Mouse (Mus musculus) embryo, embryonic 11 days (tissue): ENCODE results near the gene Fzr1.

Experiments
- DNase-seq: peaks from one replicate; pipeline ENCODE4 v3.0.0-alpha.2; 2015

Gene Fzr1

GRCm38 (mm10) chr10:81401205-81401520, 22.8 kb upstream of the Fzr1 start:
- DNase-seq, result peak; percentile 63

- DNase-seq, result no peak
Observed at GRCm38 (mm10) chr10:81400371-81401204, 22.3 kb upstream of the Fzr1 start.

- no peak for DNase-seq
Observed at GRCm38 (mm10) chr10:81399798-81400308, 21.5 kb upstream of the Fzr1 start.

- no peak for DNase-seq
Observed at GRCm38 (mm10) chr10:81399296-81399695, 21.0 kb upstream of the Fzr1 start.

GRCm38 (mm10) chr10:81396749-81397148, 18.4 kb upstream of the Fzr1 start:
- DNase-seq, result no peak

GRCm38 (mm10) chr10:81395865-81396264, 17.5 kb upstream of the Fzr1 start:
- DNase-seq, result no peak

- DNase-seq, result peak; percentile 79
Observed at GRCm38 (mm10) chr10:81395127-81395526, 16.8 kb upstream of the Fzr1 start.

- DNase-seq, result no peak
Observed at GRCm38 (mm10) chr10:81393456-81394063, 15.2 kb upstream of the Fzr1 start.

GRCm38 (mm10) chr10:81392781-81393185, 14.5 kb upstream of the Fzr1 start, which contains the start of gene Smim24:
Gene Smim24, plus strand, starts transcription at chr10:81393051.
- DNase-seq, result no peak

- no peak for DNase-seq
Observed at GRCm38 (mm10) chr10:81392270-81392669, 14.0 kb upstream of the Fzr1 start.

GRCm38 (mm10) chr10:81390678-81390965, 12.3 kb upstream of the Fzr1 start:
- DNase-seq, result no peak

- DNase-seq, result no peak
Observed at GRCm38 (mm10) chr10:81389801-81390677, 11.7 kb upstream of the Fzr1 start.

GRCm38 (mm10) chr10:81389373-81389772, 11.1 kb upstream of the Fzr1 start:
- DNase-seq, result no peak

GRCm38 (mm10) chr10:81388505-81389055, 10.3 kb upstream of the Fzr1 start, which contains the start of gene Gm48552:
Gene Gm48552, plus strand, starts transcription at chr10:81389005.
- DNase-seq, result no peak

- no peak for DNase-seq
Observed at GRCm38 (mm10) chr10:81387716-81388115, 9.4 kb upstream of the Fzr1 start.

- DNase-seq, result no peak
Observed at GRCm38 (mm10) chr10:81385603-81386306, 7.4 kb upstream of the Fzr1 start.

GRCm38 (mm10) chr10:81384605-81384982, 6.3 kb upstream of the Fzr1 start:
- DNase-seq, result no peak

GRCm38 (mm10) chr10:81383802-81384604, 5.7 kb upstream of the Fzr1 start, which contains the start of the genes Dohh and Gm48551:
Gene Dohh, plus strand, starts transcription at chr10:81384428.
Gene Gm48551, plus strand, starts transcription at chr10:81384466.
- peak; percentile 99 for DNase-seq

GRCm38 (mm10) chr10:81382039-81382438, 3.7 kb upstream of the Fzr1 start:
- DNase-seq, result no peak

- DNase-seq, result no peak
Observed at GRCm38 (mm10) chr10:81379809-81380378, 1.6 kb upstream of the Fzr1 start.

GRCm38 (mm10) chr10:81379183-81379553, 852 bp upstream of the Fzr1 start:
- no peak for DNase-seq
